13 mouse cellular contexts compared by ENCODE assay signal in the genomic region with DNA sequence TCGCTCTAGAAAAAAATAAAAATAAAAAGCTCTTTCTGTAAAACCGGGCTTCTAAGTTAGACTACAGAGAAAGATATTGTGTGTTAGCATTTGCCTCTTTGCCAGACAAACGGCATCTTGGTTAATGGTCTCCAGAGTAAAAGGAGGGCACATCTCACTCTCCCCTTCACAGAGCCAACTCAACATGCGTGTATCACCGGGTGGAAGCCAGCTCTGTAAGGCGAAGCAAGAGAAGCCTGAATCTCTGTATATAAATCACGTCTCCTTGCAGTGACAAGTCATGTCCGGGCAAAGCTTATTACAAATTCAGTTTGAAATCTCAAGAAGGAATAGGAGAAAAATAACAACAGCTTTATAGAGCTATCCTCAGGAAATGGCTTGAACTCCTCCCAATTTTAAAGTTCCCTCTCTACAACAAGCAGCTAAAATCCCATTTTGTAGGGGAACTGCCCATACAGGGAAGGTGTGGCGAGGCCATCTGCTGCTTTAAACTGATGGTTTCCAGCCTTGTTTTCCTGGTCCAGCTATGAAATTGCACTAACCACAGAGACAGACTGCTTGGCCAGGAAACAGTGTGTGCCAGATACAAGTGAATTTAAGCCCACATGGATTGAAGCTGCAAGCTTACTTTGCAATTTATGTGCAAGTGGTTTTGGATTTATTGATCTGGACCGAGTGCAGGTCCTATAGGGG.
DNase-seq lines count a peak whose midpoint lies in the region; ATAC-seq and TF ChIP-seq lines count a peak whose summit lies in the region.
"Had no signal": no experiment of that assay in that cellular context is flagged by ENCODE, and none has a peak within 500 bp of the region (broad histone marks: within the 10 kb centered on the region; RNA-seq: fewer than 3 reads in every experiment).

No protein-coding gene starts in this region.

- H3K9ac ChIP-seq in hindbrain, embryonic 13.5 days, result no peak overlapping the region
- H3K9ac ChIP-seq in hindbrain, embryonic 12.5 days, result no peak overlapping the region
- no peak overlapping the region for H3K9ac ChIP-seq in limb, embryonic 13.5 days
- H3K9ac ChIP-seq: liver, embryonic 15.5 days; midbrain, embryonic 12.5 days had no signal

- H3K4me2 ChIP-seq in hindbrain, embryonic 13.5 days, result no peak overlapping the region
- H3K4me2 ChIP-seq in hindbrain, embryonic 12.5 days (replicated peaks), result no peak overlapping the region
- no peak overlapping the region; the same call in 1 of the 2 replicates for H3K4me2 ChIP-seq in limb, embryonic 13.5 days (replicated peaks)
- H3K4me2 ChIP-seq: liver, embryonic 15.5 days; midbrain, embryonic 12.5 days had no signal

- no peak for TF ChIP-seq CTCF in brain, embryonic 14.5 days (IDR thresholded peaks at IDR 0.05; ENCODE audit: borderline replicate concordance, extremely low read depth, insufficient read depth, insufficient read length)

- no peaks in the 10 kb centered on the region for H3K27me3 ChIP-seq in hindbrain, embryonic 13.5 days
- no peaks in the 10 kb centered on the region for H3K27me3 ChIP-seq in hindbrain, embryonic 12.5 days
- no peaks in the 10 kb centered on the region for H3K27me3 ChIP-seq in limb, embryonic 13.5 days
- H3K27me3 ChIP-seq: liver, embryonic 15.5 days; midbrain, embryonic 12.5 days had no signal

- TF ChIP-seq POLR2A in brain, embryonic 14.5 days (IDR thresholded peaks at IDR 0.05; ENCODE audit: borderline replicate concordance, extremely low read depth, insufficient read depth, insufficient read length, poor library complexity, severe bottlenecking), result no peak

- DNase-seq in brain, embryonic 14.5 days (ENCODE audit: low read depth), result peak; percentile 61
- DNase-seq in cerebellum, adult 9-10 months, result peak; percentile 83
- no peak for DNase-seq in thymus, postnatal 14 days
- no peak for DNase-seq in lung, postnatal 14 days
- DNase-seq in retina, postnatal 1 day, result no peak
- DNase-seq: kidney, adult 18-20 months; thymus, postnatal 25 days had no signal

- WGBS in hindbrain, embryonic 13.5 days, result 66% methylated on average over 10 of the region's 10 CpGs
- WGBS in hindbrain, embryonic 12.5 days, result 79% methylated on average over 10 of the region's 10 CpGs
- 49% methylated on average over 10 of the region's 10 CpGs for WGBS in limb, embryonic 13.5 days

- no peaks in the 10 kb centered on the region for H3K9me3 ChIP-seq in hindbrain, embryonic 13.5 days
- no peaks in the 10 kb centered on the region for H3K9me3 ChIP-seq in hindbrain, embryonic 12.5 days (replicated peaks)
- no peaks in the 10 kb centered on the region for H3K9me3 ChIP-seq in limb, embryonic 13.5 days
- H3K9me3 ChIP-seq: liver, embryonic 15.5 days; midbrain, embryonic 12.5 days had no signal

- no peak for ATAC-seq in hindbrain, embryonic 13.5 days (ENCODE audit: low FRiP score)
- ATAC-seq in hindbrain, embryonic 12.5 days (ENCODE audit: low FRiP score), result no peak
- peak; percentile 77 for ATAC-seq in limb, embryonic 13.5 days (ENCODE audit: low FRiP score, low read depth)

- H3K4me1 ChIP-seq in hindbrain, embryonic 13.5 days (replicated peaks), result peaks cover 12% of the 10 kb centered on the region; the same call in 1 of the 2 replicates
- H3K4me1 ChIP-seq in hindbrain, embryonic 12.5 days, result no peaks in the 10 kb centered on the region; the same call in 1 of the 2 replicates
- peaks cover 28% of the 10 kb centered on the region for H3K4me1 ChIP-seq in limb, embryonic 13.5 days
- H3K4me1 ChIP-seq: liver, embryonic 15.5 days; midbrain, embryonic 12.5 days had no signal

- H3K27ac ChIP-seq in hindbrain, embryonic 13.5 days, result peak overlapping the region; percentile 44; the same call in 1 of the 2 replicates
- H3K27ac ChIP-seq in hindbrain, embryonic 12.5 days, result no peak overlapping the region
- peak overlapping the region; percentile 70 for H3K27ac ChIP-seq in limb, embryonic 13.5 days
- H3K27ac ChIP-seq: liver, embryonic 15.5 days; midbrain, embryonic 12.5 days had no signal

- no peak overlapping the region for H3K4me3 ChIP-seq in hindbrain, embryonic 13.5 days
- H3K4me3 ChIP-seq in hindbrain, embryonic 12.5 days, result no peak overlapping the region
- no peak overlapping the region for H3K4me3 ChIP-seq in limb, embryonic 13.5 days
- H3K4me3 ChIP-seq: erythroblast, embryonic 14.5 days; liver, embryonic 15.5 days; midbrain, embryonic 12.5 days had no signal

- no peaks in the 10 kb centered on the region for H3K36me3 ChIP-seq in hindbrain, embryonic 13.5 days
- no peaks in the 10 kb centered on the region for H3K36me3 ChIP-seq in hindbrain, embryonic 12.5 days
- no peaks in the 10 kb centered on the region for H3K36me3 ChIP-seq in limb, embryonic 13.5 days
- H3K36me3 ChIP-seq: liver, embryonic 15.5 days; midbrain, embryonic 12.5 days had no signal

Comparison
In these comparisons a context has a peak if more than half of its experiments do, and no peak if none do; other contexts are left out.
1. DNase-seq: peak in brain, embryonic 14.5 days (single experiment) and cerebellum, adult 9-10 months (single experiment); none in thymus, postnatal 14 days (single experiment), lung, postnatal 14 days (single experiment) and retina, postnatal 1 day (single experiment).